Mouse (Mus musculus): ENCODE measurements around the gene Pdia3.
"Not testable (repeated sequence)": the region's sequence is repeated elsewhere in the genome, so short reads cannot be mapped to it uniquely, and the experiment has no call there.

The Pdia3 gene

DNA sequence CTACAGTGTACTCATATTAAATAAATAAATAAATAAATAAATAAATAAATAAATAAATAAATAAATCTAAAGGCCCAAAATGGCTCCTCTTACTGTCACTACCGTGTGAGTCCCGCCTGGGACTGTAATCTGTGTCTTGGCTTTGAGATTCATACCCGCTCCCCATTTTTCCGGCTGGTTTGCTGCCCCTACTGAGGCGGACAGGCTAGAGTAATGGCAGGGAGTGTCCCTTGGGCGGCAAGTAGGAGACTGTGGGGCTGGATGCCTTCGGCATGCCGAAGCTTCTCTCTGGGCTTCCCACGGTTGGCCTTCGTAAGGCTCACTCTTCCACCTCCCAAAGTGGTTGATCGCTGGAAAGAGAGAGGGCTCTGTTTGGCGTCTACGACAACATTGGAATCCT is 67.3 kb downstream of the Pdia3 start:
- not testable (repeated sequence) for DNase-seq

DNA sequence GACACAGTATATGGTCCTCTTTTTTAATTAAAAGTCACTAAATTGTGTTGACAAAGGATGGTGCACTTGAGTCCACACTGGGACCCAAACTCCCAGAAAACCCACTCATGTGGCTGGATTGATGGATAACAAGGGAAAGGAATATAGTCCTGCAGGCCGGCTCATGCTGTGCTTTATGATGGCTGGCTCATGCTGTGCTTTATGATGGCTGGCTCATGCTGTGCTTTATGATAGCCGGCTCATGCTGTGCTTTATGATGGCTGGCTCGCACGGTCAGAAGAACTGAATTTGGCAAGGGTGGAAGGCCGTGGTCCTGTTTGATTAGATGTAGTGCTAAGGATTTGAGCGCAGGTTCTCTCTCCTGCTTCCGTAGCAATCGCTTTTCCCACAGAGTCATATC is 70.0 kb downstream of the Pdia3 start:
- no peak for DNase-seq

DNA sequence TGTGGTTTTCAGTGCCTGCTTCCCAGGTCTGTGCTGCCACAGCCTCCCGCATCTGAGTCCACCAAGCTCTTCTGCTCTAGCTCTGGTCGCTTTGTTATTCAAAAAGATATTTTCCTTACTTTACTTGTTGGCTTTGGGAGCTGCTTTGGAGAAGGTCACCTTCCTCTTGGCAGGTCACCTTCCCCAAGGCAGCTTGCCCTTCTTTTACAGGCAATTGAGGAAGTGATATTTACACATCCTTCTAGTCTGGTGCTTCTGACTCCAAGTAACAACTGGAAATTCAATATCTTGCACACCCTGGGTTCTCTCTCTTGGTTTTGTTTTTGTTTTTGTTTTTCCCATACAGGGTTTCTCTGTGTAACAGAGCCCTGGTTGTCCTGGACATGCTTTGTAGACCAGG is 70.8 kb downstream of the Pdia3 start:
- not testable (repeated sequence) for DNase-seq

Measured in liver (tissue).